Mouse (Mus musculus): Measurements from ENCODE around the gene Arhgef12.

Gene Arhgef12

GRCm38 (mm10) chr9:42944536-42945006 is 162.5 kb downstream of the Arhgef12 start:
- TF ChIP-seq GATA4 (IDR thresholded peaks at IDR 0.05; ENCODE audit: insufficient replicate concordance, low read length), result no peak

DNA sequence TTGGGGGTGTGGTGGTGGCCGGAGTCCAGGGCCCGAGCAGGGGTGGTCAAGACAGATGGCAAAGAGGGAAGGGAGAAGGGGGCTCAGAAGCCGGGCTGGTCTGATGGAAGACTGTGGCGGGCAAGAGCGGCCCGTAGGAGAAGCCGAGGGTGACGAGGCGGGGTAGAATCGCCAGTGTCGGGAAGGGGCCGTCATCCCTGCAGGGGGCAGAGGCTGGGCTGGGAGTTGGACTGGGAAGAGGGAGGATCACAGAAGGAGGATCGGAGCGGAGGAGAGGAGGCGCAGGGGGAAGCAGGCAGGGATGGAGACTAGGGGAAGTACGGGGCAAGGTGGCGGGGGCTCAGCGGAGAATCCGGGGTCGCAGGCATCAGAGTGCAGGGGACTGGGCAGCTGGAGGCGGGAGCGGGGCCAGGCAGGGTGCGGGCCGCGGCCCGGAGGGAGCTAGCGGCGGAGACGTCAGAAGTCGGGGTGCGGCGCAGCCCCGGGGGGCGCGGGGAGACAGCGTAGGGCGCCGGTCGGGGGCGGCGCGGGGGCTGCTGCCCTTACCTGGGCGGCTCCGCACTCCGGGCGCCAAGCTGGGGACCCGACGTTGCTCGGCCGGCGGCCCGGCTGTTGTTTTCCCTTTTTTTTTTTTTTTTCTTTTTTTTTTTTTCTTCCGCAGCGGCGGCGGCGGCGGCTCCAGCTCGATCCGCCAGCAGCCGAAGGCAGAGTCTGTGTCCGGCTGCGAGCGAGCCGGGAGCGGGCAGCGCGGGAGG is 163.1 kb downstream of the Arhgef12 start, which contains the start of gene Grik4:
Grik4 (minus strand) TSS at position 713 of the 755 bp plus-strand sequence.
- TF ChIP-seq GATA4 (IDR thresholded peaks at IDR 0.05; ENCODE audit: insufficient replicate concordance, low read length), result no peak

GRCm38 (mm10) chr9:42943057-42943529 is 163.9 kb downstream of the Arhgef12 start:
- TF ChIP-seq GATA4 (IDR thresholded peaks at IDR 0.05; ENCODE audit: insufficient replicate concordance, low read length), result no peak

DNA sequence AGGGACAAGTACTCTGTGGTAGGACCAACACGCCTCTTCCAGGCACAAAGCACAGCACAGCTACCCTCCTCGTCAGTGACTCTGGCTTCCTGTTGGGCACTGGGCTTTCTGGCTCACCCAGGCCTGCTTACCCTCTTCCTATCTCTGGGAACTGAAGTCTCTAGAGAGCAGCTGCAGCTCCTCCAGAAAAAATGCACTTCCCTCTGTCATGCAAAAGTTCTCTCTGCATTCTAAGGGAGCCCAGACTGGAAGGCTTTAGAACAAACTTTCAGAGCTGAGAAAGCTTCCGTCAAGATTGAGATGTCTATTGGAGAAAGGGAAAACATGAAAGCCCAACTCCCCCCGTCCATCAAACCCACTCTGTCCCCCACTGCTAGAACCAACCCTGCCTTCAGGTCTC is 164.9 kb downstream of the Arhgef12 start:
- TF ChIP-seq GATA4 (IDR thresholded peaks at IDR 0.05; ENCODE audit: insufficient replicate concordance, low read length), result no peak

DNA sequence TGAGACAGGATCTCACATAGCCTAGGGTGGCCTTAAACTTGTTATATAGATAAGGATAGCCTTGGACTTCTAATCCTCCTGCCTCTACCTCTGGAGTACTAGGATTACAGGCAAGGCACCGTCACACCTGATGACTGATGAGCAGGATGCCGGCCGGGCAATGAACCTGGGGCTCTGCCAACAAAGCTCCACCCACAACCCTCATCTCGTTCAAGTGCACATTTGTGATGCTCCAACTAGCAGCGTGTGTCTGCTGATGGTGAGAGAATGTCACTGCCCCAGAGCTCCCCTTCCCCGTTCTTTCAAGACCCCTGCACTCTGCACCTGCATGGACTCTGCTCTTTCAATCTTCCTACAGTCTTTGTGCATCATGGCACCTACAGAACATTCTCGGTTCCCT is 174.9 kb downstream of the Arhgef12 start:
- TF ChIP-seq GATA4 (IDR thresholded peaks at IDR 0.05; ENCODE audit: insufficient replicate concordance, low read length), result no peak

DNA sequence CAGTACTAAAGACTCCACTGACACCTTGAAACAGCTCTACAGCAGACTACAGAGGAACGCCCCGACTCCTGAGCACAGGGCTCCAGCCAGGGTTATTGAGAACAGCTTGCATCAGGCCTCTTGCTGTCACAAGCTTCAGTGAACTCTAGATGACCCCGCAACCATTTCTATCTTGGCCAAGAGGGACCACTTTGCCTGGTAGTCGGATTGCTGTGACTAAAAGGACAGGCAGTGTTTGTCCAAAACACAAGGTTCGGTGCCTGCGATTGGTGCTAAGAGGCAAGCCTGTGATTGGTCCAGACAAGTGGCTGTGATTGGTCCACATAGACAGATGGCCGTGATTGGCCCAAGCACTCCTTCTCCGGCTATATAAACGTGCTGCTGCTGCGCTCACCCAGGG is 179.5 kb downstream of the Arhgef12 start:
- TF ChIP-seq GATA4 (IDR thresholded peaks at IDR 0.05; ENCODE audit: insufficient replicate concordance, low read length), result no peak

DNA sequence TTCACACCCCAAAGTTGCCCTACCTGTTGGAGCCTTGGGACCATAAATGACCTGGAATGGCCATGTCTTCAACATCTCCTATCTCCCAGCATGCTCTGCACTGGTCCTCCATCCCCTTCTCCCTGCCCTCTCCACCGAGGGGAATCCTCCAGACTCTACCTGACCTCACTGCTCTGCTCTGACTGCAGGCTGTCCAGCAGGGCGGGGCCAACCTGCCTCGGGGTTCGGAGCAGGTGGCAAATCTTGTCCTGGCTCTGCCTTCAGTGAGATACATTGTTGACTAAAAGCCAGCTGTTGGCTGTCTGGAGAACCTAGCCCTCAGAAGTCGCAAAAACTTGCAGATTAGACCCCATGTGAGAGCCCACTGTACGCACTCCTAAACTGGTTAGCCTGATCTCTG is 180.5 kb downstream of the Arhgef12 start:
- no peak for TF ChIP-seq GATA4 (IDR thresholded peaks at IDR 0.05; ENCODE audit: insufficient replicate concordance, low read length)

DNA sequence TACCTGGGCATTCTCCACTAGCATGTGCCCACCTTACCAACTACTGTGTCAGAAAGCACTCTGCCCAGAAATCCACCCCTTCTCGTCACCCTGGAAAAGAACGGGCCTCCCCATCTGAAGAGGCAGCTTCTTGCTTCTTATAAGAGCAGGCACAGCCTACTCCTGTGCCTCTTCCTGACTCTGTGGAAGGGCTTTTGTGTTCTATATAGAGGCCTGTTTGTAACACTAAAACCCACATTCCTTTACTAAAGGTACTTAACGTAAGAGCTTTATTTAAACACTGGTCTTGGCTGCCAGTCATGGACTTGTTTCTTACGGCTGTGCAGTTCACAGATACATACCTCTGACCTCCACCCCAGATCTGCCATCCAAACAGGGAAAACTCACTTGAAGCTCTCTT is 185.2 kb downstream of the Arhgef12 start:
- TF ChIP-seq GATA4 (IDR thresholded peaks at IDR 0.05; ENCODE audit: insufficient replicate concordance, low read length), result no peak

DNA sequence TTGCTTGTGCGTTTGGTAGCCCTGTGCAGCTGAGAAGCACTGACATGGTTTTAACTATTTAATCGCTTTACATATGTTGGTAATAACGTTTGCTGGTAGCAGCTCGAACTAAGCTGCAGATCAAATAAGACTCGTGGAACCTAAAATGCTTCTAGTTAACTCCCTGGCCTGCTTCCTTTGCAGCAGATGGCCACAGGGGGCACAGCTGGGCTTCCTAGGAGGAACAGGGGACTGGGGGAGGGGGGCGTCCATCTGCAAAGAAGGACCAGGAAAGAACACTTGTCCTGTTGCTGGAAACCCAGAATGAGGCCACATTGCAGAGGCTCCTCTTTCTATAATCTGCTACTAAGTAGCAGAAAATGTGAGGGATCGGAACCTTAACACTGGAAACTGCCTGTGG is 186.8 kb downstream of the Arhgef12 start:
- TF ChIP-seq GATA4 (IDR thresholded peaks at IDR 0.05; ENCODE audit: insufficient replicate concordance, low read length), result no peak

GRCm38 (mm10) chr9:42917911-42918310 is 189.1 kb downstream of the Arhgef12 start:
- TF ChIP-seq GATA4 (IDR thresholded peaks at IDR 0.05; ENCODE audit: insufficient replicate concordance, low read length), result no peak

Measured in liver, adult (tissue).